Mouse (Mus musculus): ENCODE measurements around the gene Lypd6b.

The Lypd6b gene

GRCm38 (mm10) chr2:49869044-49869443, 81.6 kb downstream of the Lypd6b start:
- peak; percentile 37 to 57 for DNase-seq (ENCODE audit: low spot score in 2 of 2)

GRCm38 (mm10) chr2:49869782-49870514, 82.5 kb downstream of the Lypd6b start:
- DNase-seq (ENCODE audit: low spot score in 2 of 2) = no peak

GRCm38 (mm10) chr2:49871012-49871411, 83.5 kb downstream of the Lypd6b start:
- DNase-seq (ENCODE audit: low spot score in 2 of 2) = no peak

GRCm38 (mm10) chr2:49880507-49880906, 93.0 kb downstream of the Lypd6b start:
- no peak for DNase-seq (ENCODE audit: low spot score in 2 of 2)

- DNase-seq (ENCODE audit: low spot score in 2 of 2) = no peak
These were observed 93.5 kb downstream of the Lypd6b start for GRCm38 (mm10) chr2:49881002-49881401.

GRCm38 (mm10) chr2:49882461-49882860, 95.0 kb downstream of the Lypd6b start:
- DNase-seq (ENCODE audit: low spot score in 2 of 2) = no peak

- DNase-seq (ENCODE audit: low spot score in 2 of 2) = no peak
These were observed 96.5 kb downstream of the Lypd6b start for GRCm38 (mm10) chr2:49883990-49884389.

GRCm38 (mm10) chr2:49886209-49886608, 98.7 kb downstream of the Lypd6b start:
- DNase-seq (ENCODE audit: low spot score in 2 of 2) = no peak

- no peak for DNase-seq (ENCODE audit: low spot score in 2 of 2)
These were observed 100.9 kb downstream of the Lypd6b start for GRCm38 (mm10) chr2:49888346-49888745.

GRCm38 (mm10) chr2:49890727-49891126, 103.2 kb downstream of the Lypd6b start:
- no peak for DNase-seq (ENCODE audit: low spot score in 2 of 2)

GRCm38 (mm10) chr2:49909838-49910407, 122.4 kb downstream of the Lypd6b start:
- no peak for DNase-seq (ENCODE audit: low spot score in 2 of 2)

- DNase-seq (ENCODE audit: low spot score in 2 of 2) = no peak
These were observed 124.0 kb downstream of the Lypd6b start for GRCm38 (mm10) chr2:49911296-49912034.

GRCm38 (mm10) chr2:49912261-49912895, 124.9 kb downstream of the Lypd6b start:
- no peak for DNase-seq (ENCODE audit: low spot score in 2 of 2)

GRCm38 (mm10) chr2:49917489-49917888, 130.0 kb downstream of the Lypd6b start:
- no peak for DNase-seq (ENCODE audit: low spot score in 2 of 2)

- no peak for DNase-seq (ENCODE audit: low spot score in 2 of 2)
These were observed 130.6 kb downstream of the Lypd6b start for GRCm38 (mm10) chr2:49918132-49918531.

- DNase-seq (ENCODE audit: low spot score in 2 of 2) = no peak
These were observed 131.2 kb downstream of the Lypd6b start for GRCm38 (mm10) chr2:49918692-49919091.

GRCm38 (mm10) chr2:49921948-49922347, 134.5 kb downstream of the Lypd6b start:
- no peak for DNase-seq (ENCODE audit: low spot score in 2 of 2)

GRCm38 (mm10) chr2:49922810-49923209, 135.3 kb downstream of the Lypd6b start:
- DNase-seq (ENCODE audit: low spot score in 2 of 2) = no peak

GRCm38 (mm10) chr2:49926186-49926585, 138.7 kb downstream of the Lypd6b start:
- no peak for DNase-seq (ENCODE audit: low spot score in 2 of 2)

GRCm38 (mm10) chr2:49927362-49927761, 139.9 kb downstream of the Lypd6b start:
- no peak for DNase-seq (ENCODE audit: low spot score in 2 of 2)

GRCm38 (mm10) chr2:49929931-49930330, 142.4 kb downstream of the Lypd6b start:
- DNase-seq (ENCODE audit: low spot score in 2 of 2) = no peak

GRCm38 (mm10) chr2:49937621-49938020, 150.1 kb downstream of the Lypd6b start:
- no peak for DNase-seq (ENCODE audit: low spot score in 2 of 2)

Measured in frontal cortex, postnatal 10 days (tissue).